Mouse (Mus musculus): Measurements from ENCODE around the gene Tekt4. TPM values are rescaled to one million over a fixed set of nuclear protein-coding genes. Genes with fewer than 3 reads are reported as not detected.

Tekt4 gene
- polyA plus RNA-seq, 1 experiment from 2014 or later = 5.8 TPM

GRCm38 (mm10) chr17:25445074-25445473 lies 9.3 kb upstream of the Tekt4 start:
- WGBS = 51% methylated on average over 4 of the region's 4 CpGs
- H3K36me3 ChIP-seq (ENCODE audit: control insufficient read depth, insufficient read depth, low read length) = no peaks in the 10 kb centered on the region
- H3K4me2 ChIP-seq (ENCODE audit: low read depth, low read length) = no peak overlapping the region
- H3K9me3 ChIP-seq (ENCODE audit: control insufficient read depth, low read length) = no peaks in the 10 kb centered on the region
- H3K27ac ChIP-seq (ENCODE audit: low read length) = no peak overlapping the region
- H3K9ac ChIP-seq (ENCODE audit: low read length) = no peak overlapping the region
- H3K4me3 ChIP-seq (ENCODE audit: low read length) = no peak overlapping the region
- no peaks in the 10 kb centered on the region for H3K27me3 ChIP-seq (ENCODE audit: control insufficient read depth, insufficient read depth, low read depth, low read length)
- ATAC-seq (ENCODE audit: low read depth) = peak; percentile 52; the same call in 1 of the 2 replicates
- H3K4me1 ChIP-seq (replicated peaks; ENCODE audit: control insufficient read depth, insufficient read depth, low read length) = peaks cover 5% of the 10 kb centered on the region; the same call in 1 of the 2 replicates

- 92% methylated on average over 3 of the region's 3 CpGs for WGBS
- no peak overlapping the region for H3K9ac ChIP-seq (ENCODE audit: low read length)
- no peaks in the 10 kb centered on the region for H3K36me3 ChIP-seq (ENCODE audit: control insufficient read depth, insufficient read depth, low read length)
- H3K27me3 ChIP-seq (ENCODE audit: control insufficient read depth, insufficient read depth, low read depth, low read length) = no peaks in the 10 kb centered on the region
- no peak overlapping the region for H3K4me2 ChIP-seq (ENCODE audit: low read depth, low read length)
- H3K27ac ChIP-seq (ENCODE audit: low read length) = no peak overlapping the region
- no peaks in the 10 kb centered on the region for H3K9me3 ChIP-seq (ENCODE audit: control insufficient read depth, low read length)
- peaks cover 5% of the 10 kb centered on the region; the same call in 1 of the 2 replicates for H3K4me1 ChIP-seq (replicated peaks; ENCODE audit: control insufficient read depth, insufficient read depth, low read length)
- no peak for ATAC-seq (ENCODE audit: low read depth)
- H3K4me3 ChIP-seq (ENCODE audit: low read length) = no peak overlapping the region
These were observed 8.6 kb upstream of the Tekt4 start for GRCm38 (mm10) chr17:25445841-25446240.

- H3K4me1 ChIP-seq (replicated peaks; ENCODE audit: control insufficient read depth, insufficient read depth, low read length) = peaks cover 5% of the 10 kb centered on the region; the same call in 1 of the 2 replicates
- no peak for ATAC-seq (ENCODE audit: low read depth)
- no peak overlapping the region for H3K4me3 ChIP-seq (ENCODE audit: low read length)
- no peaks in the 10 kb centered on the region for H3K27me3 ChIP-seq (ENCODE audit: control insufficient read depth, insufficient read depth, low read depth, low read length)
- 61% methylated on average over 12 of the region's 12 CpGs for WGBS
- no peaks in the 10 kb centered on the region for H3K36me3 ChIP-seq (ENCODE audit: control insufficient read depth, insufficient read depth, low read length)
- no peak overlapping the region for H3K4me2 ChIP-seq (ENCODE audit: low read depth, low read length)
- H3K27ac ChIP-seq (ENCODE audit: low read length) = no peak overlapping the region
- no peaks in the 10 kb centered on the region for H3K9me3 ChIP-seq (ENCODE audit: control insufficient read depth, low read length)
- no peak overlapping the region for H3K9ac ChIP-seq (ENCODE audit: low read length)
These were observed 6.5 kb upstream of the Tekt4 start for GRCm38 (mm10) chr17:25447865-25448264.

GRCm38 (mm10) chr17:25450329-25450728 lies 4.1 kb upstream of the Tekt4 start:
- H3K27ac ChIP-seq (ENCODE audit: low read length) = no peak overlapping the region
- H3K4me1 ChIP-seq (replicated peaks; ENCODE audit: control insufficient read depth, insufficient read depth, low read length) = peaks cover 5% of the 10 kb centered on the region; the same call in 1 of the 2 replicates
- WGBS = 51% methylated on average over 4 of the region's 4 CpGs
- no peaks in the 10 kb centered on the region for H3K27me3 ChIP-seq (ENCODE audit: control insufficient read depth, insufficient read depth, low read depth, low read length)
- ATAC-seq (ENCODE audit: low read depth) = no peak
- no peak overlapping the region for H3K4me3 ChIP-seq (ENCODE audit: low read length)
- no peaks in the 10 kb centered on the region for H3K9me3 ChIP-seq (ENCODE audit: control insufficient read depth, low read length)
- H3K9ac ChIP-seq (ENCODE audit: low read length) = no peak overlapping the region
- no peaks in the 10 kb centered on the region for H3K36me3 ChIP-seq (ENCODE audit: control insufficient read depth, insufficient read depth, low read length)
- no peak overlapping the region for H3K4me2 ChIP-seq (ENCODE audit: low read depth, low read length)

- WGBS = 66% methylated on average over 5 of the region's 5 CpGs
- Histone ChIP-seq H3K27ac (ENCODE audit: low read length) (no peak overlapping the region), H3K9me3 (ENCODE audit: control insufficient read depth, low read length) (no peaks in the 10 kb centered on the region), H3K4me2 (ENCODE audit: low read depth, low read length) (no peak overlapping the region), H3K4me3 (ENCODE audit: low read length) (no peak overlapping the region), H3K27me3 (ENCODE audit: control insufficient read depth, insufficient read depth, low read depth, low read length) (no peaks in the 10 kb centered on the region), H3K9ac (ENCODE audit: low read length) (no peak overlapping the region), H3K36me3 (ENCODE audit: control insufficient read depth, insufficient read depth, low read length) (no peaks in the 10 kb centered on the region), H3K4me1 (replicated peaks; ENCODE audit: control insufficient read depth, insufficient read depth, low read length) (peaks cover 5% of the 10 kb centered on the region; the same call in 1 of the 2 replicates)
- ATAC-seq (ENCODE audit: low read depth) = no peak
These were observed 2.0 kb upstream of the Tekt4 start for GRCm38 (mm10) chr17:25452246-25452965.

- no peak overlapping the region for H3K9ac ChIP-seq (ENCODE audit: low read length)
- H3K27me3 ChIP-seq (ENCODE audit: control insufficient read depth, insufficient read depth, low read depth, low read length) = no peaks in the 10 kb centered on the region
- H3K36me3 ChIP-seq (ENCODE audit: control insufficient read depth, insufficient read depth, low read length) = no peaks in the 10 kb centered on the region
- no peak overlapping the region for H3K27ac ChIP-seq (ENCODE audit: low read length)
- H3K9me3 ChIP-seq (ENCODE audit: control insufficient read depth, low read length) = no peaks in the 10 kb centered on the region
- H3K4me2 ChIP-seq (ENCODE audit: low read depth, low read length) = no peak overlapping the region
- H3K4me3 ChIP-seq (ENCODE audit: low read length) = no peak overlapping the region
- no peaks in the 10 kb centered on the region for H3K4me1 ChIP-seq (replicated peaks; ENCODE audit: control insufficient read depth, insufficient read depth, low read length)
- no peak for ATAC-seq (ENCODE audit: low read depth)
- 47% methylated on average over 8 of the region's 8 CpGs for WGBS
These were observed 2.1 kb downstream of the Tekt4 start for GRCm38 (mm10) chr17:25456540-25456939.

- Histone ChIP-seq H3K9ac (ENCODE audit: low read length) (no peak overlapping the region), H3K27me3 (ENCODE audit: control insufficient read depth, insufficient read depth, low read depth, low read length) (no peaks in the 10 kb centered on the region), H3K4me3 (ENCODE audit: low read length) (no peak overlapping the region), H3K9me3 (ENCODE audit: control insufficient read depth, low read length) (no peaks in the 10 kb centered on the region), H3K27ac (ENCODE audit: low read length) (0 out of 2 replicates have a peak overlapping the region, but pooled peaks have one; percentile 16), H3K36me3 (ENCODE audit: control insufficient read depth, insufficient read depth, low read length) (no peaks in the 10 kb centered on the region), H3K4me1 (replicated peaks; ENCODE audit: control insufficient read depth, insufficient read depth, low read length) (no peaks in the 10 kb centered on the region; the same call in 1 of the 2 replicates), H3K4me2 (ENCODE audit: low read depth, low read length) (no peak overlapping the region)
- WGBS = 15% methylated on average over 9 of the region's 9 CpGs
- ATAC-seq (ENCODE audit: low read depth) = peak; percentile 60; the same call in 1 of the 2 replicates
These were observed 7.9 kb downstream of the Tekt4 start for GRCm38 (mm10) chr17:25462236-25462875.

- no peak overlapping the region for H3K27ac ChIP-seq (ENCODE audit: low read length)
- no peaks in the 10 kb centered on the region; the same call in 1 of the 2 replicates for H3K4me1 ChIP-seq (replicated peaks; ENCODE audit: control insufficient read depth, insufficient read depth, low read length)
- 0 out of 2 replicates have a peak, but pooled peaks have one; percentile 17 for ATAC-seq (ENCODE audit: low read depth)
- H3K36me3 ChIP-seq (ENCODE audit: control insufficient read depth, insufficient read depth, low read length) = no peaks in the 10 kb centered on the region
- WGBS = 23% methylated on average over 4 of the region's 4 CpGs
- no peak overlapping the region for H3K4me2 ChIP-seq (ENCODE audit: low read depth, low read length)
- H3K9ac ChIP-seq (ENCODE audit: low read length) = no peak overlapping the region
- no peak overlapping the region for H3K4me3 ChIP-seq (ENCODE audit: low read length)
- no peaks in the 10 kb centered on the region for H3K9me3 ChIP-seq (ENCODE audit: control insufficient read depth, low read length)
- no peaks in the 10 kb centered on the region for H3K27me3 ChIP-seq (ENCODE audit: control insufficient read depth, insufficient read depth, low read depth, low read length)
These were observed 9.0 kb downstream of the Tekt4 start for GRCm38 (mm10) chr17:25463326-25463945.

GRCm38 (mm10) chr17:25464091-25464490 lies 9.7 kb downstream of the Tekt4 start:
- Histone ChIP-seq H3K4me2 (ENCODE audit: low read depth, low read length) (no peak overlapping the region), H3K9ac (ENCODE audit: low read length) (no peak overlapping the region), H3K36me3 (ENCODE audit: control insufficient read depth, insufficient read depth, low read length) (no peaks in the 10 kb centered on the region), H3K27me3 (ENCODE audit: control insufficient read depth, insufficient read depth, low read depth, low read length) (no peaks in the 10 kb centered on the region), H3K27ac (ENCODE audit: low read length) (no peak overlapping the region), H3K4me1 (replicated peaks; ENCODE audit: control insufficient read depth, insufficient read depth, low read length) (no peaks in the 10 kb centered on the region; the same call in 1 of the 2 replicates), H3K4me3 (ENCODE audit: low read length) (no peak overlapping the region), H3K9me3 (ENCODE audit: control insufficient read depth, low read length) (no peaks in the 10 kb centered on the region)
- ATAC-seq (ENCODE audit: low read depth) = no peak
- 62% methylated on average over 4 of the region's 4 CpGs for WGBS
